Mouse (Mus musculus): ENCODE measurements around the gene Tnn. TPM values are rescaled to one million over a fixed set of nuclear protein-coding genes. Genes with fewer than 3 reads are reported as not detected.

Tnn gene
- polyA plus RNA-seq, 1 experiment from 2014 or later: 0.03 TPM

- Histone ChIP-seq H3K27me3 (no peaks in the 10 kb centered on the region), H3K9me3 (replicated peaks) (no peaks in the 10 kb centered on the region), H3K27ac (no peak overlapping the region), H3K4me2 (peak overlapping the region; percentile 26; the same call in 1 of the 2 replicates), H3K9ac (0 out of 2 replicates have a peak overlapping the region, but pooled peaks have one; percentile 4), H3K36me3 (peaks cover 43% of the 10 kb centered on the region), H3K4me3 (replicated peaks) (no peak overlapping the region), H3K4me1 (replicated peaks) (peaks cover 8% of the 10 kb centered on the region)
- DNase-seq (no peak), ATAC-seq (ENCODE audit: low read depth) (peak; percentile 80)
- WGBS (ENCODE audit: insufficient replicate concordance): 30% methylated on average over 14 of the region's 14 CpGs
Measured at GRCm38 (mm10) chr1:160078882-160079661, 74.3 kb downstream of the Tnn start.

GRCm38 (mm10) chr1:160064547-160065144 is 88.7 kb downstream of the Tnn start:
- H3K4me3 ChIP-seq (replicated peaks): no peak overlapping the region
- no peak for DNase-seq
- no peak for ATAC-seq (ENCODE audit: low read depth)
- no peak overlapping the region for H3K4me2 ChIP-seq
- H3K9ac ChIP-seq: no peak overlapping the region
- WGBS (ENCODE audit: insufficient replicate concordance): 40% methylated on average over 7 of the region's 7 CpGs
- peaks cover 57% of the 10 kb centered on the region for H3K4me1 ChIP-seq (replicated peaks)
- 0 out of 2 replicates have a peak, but pooled peaks cover 5% of the 10 kb centered on the region for H3K9me3 ChIP-seq (replicated peaks)
- no peak overlapping the region for H3K27ac ChIP-seq
- H3K27me3 ChIP-seq: no peaks in the 10 kb centered on the region
- H3K36me3 ChIP-seq: peaks cover 12% of the 10 kb centered on the region

- H3K27ac ChIP-seq: peak overlapping the region; percentile 97
- DNase-seq: peak; percentile 57
- peak; percentile 37 for ATAC-seq (ENCODE audit: low read depth)
- H3K27me3 ChIP-seq: no peaks in the 10 kb centered on the region
- H3K36me3 ChIP-seq: peaks cover 11% of the 10 kb centered on the region
- 0 out of 2 replicates have a peak overlapping the region, but pooled peaks have one; percentile 28 for H3K4me3 ChIP-seq (replicated peaks)
- H3K4me2 ChIP-seq: peak overlapping the region; percentile 67
- H3K4me1 ChIP-seq (replicated peaks): peaks cover 84% of the 10 kb centered on the region
- no peak overlapping the region for H3K9ac ChIP-seq
- 0 out of 2 replicates have a peak, but pooled peaks cover 2% of the 10 kb centered on the region for H3K9me3 ChIP-seq (replicated peaks)
- WGBS (ENCODE audit: insufficient replicate concordance): 32% methylated on average over 3 of the region's 3 CpGs
Measured at GRCm38 (mm10) chr1:160061725-160062366, 91.5 kb downstream of the Tnn start.

- Histone ChIP-seq H3K4me1 (replicated peaks) (peaks cover 89% of the 10 kb centered on the region), H3K9ac (peak overlapping the region; percentile 64), H3K27me3 (no peaks in the 10 kb centered on the region), H3K4me3 (replicated peaks) (peak overlapping the region; percentile 28), H3K36me3 (peaks cover 6% of the 10 kb centered on the region; the same call in 1 of the 2 replicates), H3K4me2 (peak overlapping the region; percentile 67), H3K27ac (peak overlapping the region; percentile 97), H3K9me3 (replicated peaks) (no peaks in the 10 kb centered on the region)
- DNase-seq (peak; percentile 73), ATAC-seq (ENCODE audit: low read depth) (peak; percentile 98)
- WGBS (ENCODE audit: insufficient replicate concordance): 20% methylated on average over 5 of the region's 5 CpGs
Measured at GRCm38 (mm10) chr1:160061321-160061720, 92.1 kb downstream of the Tnn start.

- Histone ChIP-seq H3K27me3 (no peaks in the 10 kb centered on the region), H3K4me2 (peak overlapping the region; percentile 67), H3K27ac (peak overlapping the region; percentile 97), H3K9ac (peak overlapping the region; percentile 64), H3K9me3 (replicated peaks) (no peaks in the 10 kb centered on the region), H3K4me3 (replicated peaks) (0 out of 2 replicates have a peak overlapping the region, but pooled peaks have one; percentile 28), H3K36me3 (0 out of 2 replicates have a peak, but pooled peaks cover 3% of the 10 kb centered on the region), H3K4me1 (replicated peaks) (peaks cover 92% of the 10 kb centered on the region)
- WGBS (ENCODE audit: insufficient replicate concordance): 61% methylated on average over 6 of the region's 6 CpGs
- DNase-seq: no peak
- ATAC-seq (ENCODE audit: low read depth): no peak
Measured at GRCm38 (mm10) chr1:160060542-160060941, 92.8 kb downstream of the Tnn start.

GRCm38 (mm10) chr1:160059908-160060307 is 93.5 kb downstream of the Tnn start:
- peak overlapping the region; percentile 97 for H3K27ac ChIP-seq
- ATAC-seq (ENCODE audit: low read depth): no peak
- H3K4me1 ChIP-seq (replicated peaks): peaks cover 92% of the 10 kb centered on the region
- DNase-seq: no peak
- no peak overlapping the region for H3K4me2 ChIP-seq
- H3K4me3 ChIP-seq (replicated peaks): no peak overlapping the region
- H3K9me3 ChIP-seq (replicated peaks): no peaks in the 10 kb centered on the region
- no peaks in the 10 kb centered on the region for H3K27me3 ChIP-seq
- H3K9ac ChIP-seq: peak overlapping the region; percentile 64; the same call in 1 of the 2 replicates
- WGBS (ENCODE audit: insufficient replicate concordance): 47% methylated on average over 1 of the region's 1 CpGs
- H3K36me3 ChIP-seq: 0 out of 2 replicates have a peak, but pooled peaks cover 3% of the 10 kb centered on the region

- Histone ChIP-seq H3K4me3 (replicated peaks) (no peak overlapping the region), H3K4me1 (replicated peaks) (peaks cover 94% of the 10 kb centered on the region), H3K27ac (peak overlapping the region; percentile 25; the same call in 1 of the 2 replicates), H3K36me3 (0 out of 2 replicates have a peak, but pooled peaks cover 3% of the 10 kb centered on the region), H3K4me2 (no peak overlapping the region), H3K9ac (peak overlapping the region; percentile 4; the same call in 1 of the 2 replicates), H3K9me3 (replicated peaks) (no peaks in the 10 kb centered on the region), H3K27me3 (no peaks in the 10 kb centered on the region)
- 78% methylated on average over 3 of the region's 3 CpGs for WGBS (ENCODE audit: insufficient replicate concordance)
- no peak for DNase-seq
- ATAC-seq (ENCODE audit: low read depth): no peak
Measured at GRCm38 (mm10) chr1:160057657-160058056, 95.7 kb downstream of the Tnn start.

- Histone ChIP-seq H3K4me1 (replicated peaks) (peaks cover 93% of the 10 kb centered on the region), H3K36me3 (peaks cover 3% of the 10 kb centered on the region; the same call in 1 of the 2 replicates), H3K4me3 (replicated peaks) (no peak overlapping the region), H3K4me2 (no peak overlapping the region), H3K27me3 (no peaks in the 10 kb centered on the region), H3K27ac (peak overlapping the region; percentile 63), H3K9ac (peak overlapping the region; percentile 26; the same call in 1 of the 2 replicates), H3K9me3 (replicated peaks) (no peaks in the 10 kb centered on the region)
- DNase-seq (no peak), ATAC-seq (ENCODE audit: low read depth) (no peak)
- WGBS (ENCODE audit: insufficient replicate concordance): 37% methylated on average over 5 of the region's 5 CpGs
Measured at GRCm38 (mm10) chr1:160054366-160055078, 98.9 kb downstream of the Tnn start.

- Histone ChIP-seq H3K4me2 (peak overlapping the region; percentile 21), H3K27ac (peak overlapping the region; percentile 63), H3K27me3 (no peaks in the 10 kb centered on the region), H3K4me3 (replicated peaks) (no peak overlapping the region), H3K9me3 (replicated peaks) (no peaks in the 10 kb centered on the region), H3K9ac (peak overlapping the region; percentile 26; the same call in 1 of the 2 replicates), H3K4me1 (replicated peaks) (peaks cover 93% of the 10 kb centered on the region), H3K36me3 (peaks cover 3% of the 10 kb centered on the region; the same call in 1 of the 2 replicates)
- ATAC-seq (ENCODE audit: low read depth) (peak; percentile 86), DNase-seq (no peak)
- 61% methylated on average over 5 of the region's 5 CpGs for WGBS (ENCODE audit: insufficient replicate concordance)
Measured at GRCm38 (mm10) chr1:160053510-160054305, 99.7 kb downstream of the Tnn start.

Measured in liver, embryonic 13.5 days (tissue).